Mouse (Mus musculus) MEL (cell line): ENCODE measurements around the gene Akt1s1. TPM values are rescaled to one million over a fixed set of nuclear protein-coding genes. Genes with fewer than 3 reads are reported as not detected.

Source experiments
- DNase-seq: peaks from one replicate; pipeline ENCODE4 v3.0.0; 2011; ENCODE audit warnings: low read depth, low spot score
- H3K27ac ChIP-seq: 2 replicates; pipeline ENCODE4 v1.5.1; 2012; ENCODE audit warnings: low read depth, mild to moderate bottlenecking, control low read depth, low read length, moderate library complexity; ENCODE audit not compliant: control insufficient read depth
- H3K27me3 ChIP-seq, 2 experiments: fragments of 150-350 bp in 1 of 2; sonication (generic) in 1 of 2; 2 replicates each; pipeline ENCODE4 v1.6.1; 2012; ENCODE audit warnings: low read length in 2 of 2, mild to moderate bottlenecking in 2 of 2, improper control_type of control experiment in 1 of 2, moderate library complexity in 1 of 2; ENCODE audit not compliant: insufficient read depth in 2 of 2, control insufficient read depth in 1 of 2
- H3K36me3 ChIP-seq, 2 experiments: 2 replicates each; pipeline ENCODE4 v1.6.1; 2012 to 2014; ENCODE audit warnings: low read length in 2 of 2, improper control_type of control experiment in 1 of 2, inconsistent platforms in 1 of 2, mild to moderate bottlenecking in 1 of 2; ENCODE audit not compliant: insufficient read depth in 2 of 2, control insufficient read depth in 1 of 2
- H3K4me1 ChIP-seq, 2 experiments: fragments of 150-350 bp in 1 of 2; sonication (generic) in 1 of 2; 2 replicates each; pipeline ENCODE4 v1.6.1; 2012; ENCODE audit warnings: low read length in 2 of 2, improper control_type of control experiment in 1 of 2, mild to moderate bottlenecking in 1 of 2; ENCODE audit not compliant: insufficient read depth in 2 of 2, control insufficient read depth in 1 of 2
- H3K4me3 ChIP-seq, 2 experiments: fragments of 150-350 bp in 1 of 2; sonication (generic) in 1 of 2; 2 replicates each; pipeline ENCODE4 v1.5.1; 2012; ENCODE audit warnings: low read depth in 2 of 2, low read length in 2 of 2, mild to moderate bottlenecking in 2 of 2, moderate library complexity in 2 of 2, control low read depth in 1 of 2, improper control_type of control experiment in 1 of 2; ENCODE audit not compliant: control insufficient read depth in 1 of 2, insufficient read depth in 1 of 2
- H3K79me2 ChIP-seq: 2 replicates; pipeline ENCODE4 v1.6.1; 2012; ENCODE audit warnings: mild to moderate bottlenecking, low read length, moderate library complexity; ENCODE audit not compliant: control insufficient read depth, poor library complexity, insufficient read depth
- H3K9ac ChIP-seq: 2 replicates; pipeline ENCODE4 v1.6.1; 2012; ENCODE audit warnings: low read depth, mild to moderate bottlenecking, control low read depth, low read length, moderate library complexity; ENCODE audit not compliant: control insufficient read depth, poor library complexity, severe bottlenecking
- H3K9me3 ChIP-seq: fragments of 150-350 bp; sonication (generic); replicated peaks from 2 replicates; pipeline ENCODE4 v1.6.1; 2012; ENCODE audit warnings: mild to moderate bottlenecking, low read length, improper control_type of control experiment, moderate library complexity; ENCODE audit not compliant: insufficient read depth
- BHLHE40 ChIP-seq: IDR thresholded peaks from 2 replicates; pipeline ENCODE4 v1.6.1; 2012; ENCODE audit warnings: low read depth, mild to moderate bottlenecking, inconsistent platforms, low read length, improper control_type of control experiment, borderline replicate concordance
- CHD1 ChIP-seq: IDR thresholded peaks from 2 replicates; pipeline ENCODE4 v1.6.1; 2012; ENCODE audit warnings: low read depth, mild to moderate bottlenecking, inconsistent platforms, low read length, improper control_type of control experiment
- CTCF ChIP-seq, 3 experiments: IDR thresholded peaks in 2 of 3; conservative IDR thresholded peaks in 1 of 3; 2 replicates each; pipeline ENCODE4 v1.5.1; 2011 to 2012; ENCODE audit warnings: low read length in 3 of 3, low read depth in 2 of 3, mild to moderate bottlenecking in 2 of 3, improper control_type of control experiment in 1 of 3, inconsistent platforms in 1 of 3, mixed read lengths in 1 of 3, moderate library complexity in 1 of 3; ENCODE audit not compliant: control insufficient read depth in 1 of 3, insufficient read depth in 1 of 3, poor library complexity in 1 of 3, severe bottlenecking in 1 of 3
- E2F4 ChIP-seq: IDR thresholded peaks from 2 replicates; pipeline ENCODE4 v1.6.1; 2011; ENCODE audit warnings: low read depth, low read length, improper control_type of control experiment, borderline replicate concordance
- ELF1 ChIP-seq: IDR thresholded peaks from 2 replicates; pipeline ENCODE4 v1.6.1; 2014; ENCODE audit warnings: low read depth, mild to moderate bottlenecking, inconsistent platforms, low read length, improper control_type of control experiment, moderate library complexity
- ETS1 ChIP-seq: IDR thresholded peaks from 2 replicates; pipeline ENCODE4 v1.6.1; 2012; ENCODE audit warnings: low read depth, mild to moderate bottlenecking, inconsistent platforms, low read length, improper control_type of control experiment, moderate library complexity
- GABPA ChIP-seq: IDR thresholded peaks from 2 replicates; pipeline ENCODE4 v1.6.1; 2012; ENCODE audit warnings: low read depth, mild to moderate bottlenecking, inconsistent platforms, low read length, improper control_type of control experiment, moderate library complexity
- GATA1 ChIP-seq: IDR thresholded peaks from 2 replicates; pipeline ENCODE4 v1.6.1; 2011; ENCODE audit warnings: low read depth, low read length, improper control_type of control experiment
- JUND ChIP-seq: IDR thresholded peaks from 2 replicates; pipeline ENCODE4 v1.6.1; 2011; ENCODE audit warnings: low read depth, mild to moderate bottlenecking, improper control_type of control experiment, low read length
- MAFK ChIP-seq: IDR thresholded peaks from 2 replicates; pipeline ENCODE4 v1.6.1; 2011; ENCODE audit warnings: low read depth, mild to moderate bottlenecking, low read length, improper control_type of control experiment, borderline replicate concordance
- MAX ChIP-seq: IDR thresholded peaks from 2 replicates; pipeline ENCODE4 v1.6.1; 2011; ENCODE audit warnings: low read length, improper control_type of control experiment
- MAZ ChIP-seq: IDR thresholded peaks from 2 replicates; pipeline ENCODE4 v1.6.1; 2012; ENCODE audit warnings: low read depth, mild to moderate bottlenecking, inconsistent platforms, low read length, improper control_type of control experiment
- MEF2A ChIP-seq: IDR thresholded peaks from 2 replicates; pipeline ENCODE4 v1.6.1; 2014; ENCODE audit warnings: low read depth, mild to moderate bottlenecking, inconsistent platforms, low read length, improper control_type of control experiment; ENCODE audit not compliant: poor library complexity, insufficient replicate concordance, severe bottlenecking; ENCODE audit errors: extremely low read depth
- MXI1 ChIP-seq: IDR thresholded peaks from 2 replicates; pipeline ENCODE4 v1.6.1; 2011; ENCODE audit warnings: mild to moderate bottlenecking, low read depth, low read length, improper control_type of control experiment
- NELFE ChIP-seq: IDR thresholded peaks from 2 replicates; pipeline ENCODE4 v1.6.1; 2011; ENCODE audit warnings: low read depth, low read length, improper control_type of control experiment
- NRF1 ChIP-seq: IDR thresholded peaks from 2 replicates; pipeline ENCODE4 v1.6.1; 2014; ENCODE audit warnings: low read depth, mild to moderate bottlenecking, inconsistent platforms, low read length, improper control_type of control experiment, moderate library complexity; ENCODE audit not compliant: poor library complexity, insufficient read depth, severe bottlenecking
- POLR2AphosphoS5 ChIP-seq: IDR thresholded peaks from 2 replicates; pipeline ENCODE4 v1.6.1; 2012; ENCODE audit warnings: low read depth, borderline replicate concordance, mild to moderate bottlenecking, inconsistent platforms, low read length, moderate library complexity, mixed read lengths
- RAD21 ChIP-seq: IDR thresholded peaks from 2 replicates; pipeline ENCODE4 v1.6.1; 2011; ENCODE audit warnings: mild to moderate bottlenecking, low read depth, low read length, improper control_type of control experiment
- RCOR1 ChIP-seq: IDR thresholded peaks from 2 replicates; pipeline ENCODE4 v1.6.1; 2012; ENCODE audit warnings: low read depth, mild to moderate bottlenecking, inconsistent platforms, low read length, improper control_type of control experiment
- SMC3 ChIP-seq: IDR thresholded peaks from 2 replicates; pipeline ENCODE4 v1.6.1; 2011; ENCODE audit warnings: low read depth, low read length, improper control_type of control experiment
- TBP ChIP-seq: IDR thresholded peaks from 2 replicates; pipeline ENCODE4 v1.8.0; 2011; ENCODE audit warnings: low read depth, low read length, improper control_type of control experiment
- UBTF ChIP-seq: IDR thresholded peaks from 2 replicates; pipeline ENCODE4 v1.6.1; 2012; ENCODE audit warnings: low read depth, mild to moderate bottlenecking, inconsistent platforms, low read length, improper control_type of control experiment, moderate library complexity, borderline replicate concordance; ENCODE audit not compliant: insufficient read depth
- USF1 ChIP-seq: IDR thresholded peaks from 2 replicates; pipeline ENCODE4 v1.6.1; 2014; ENCODE audit warnings: low read depth, mild to moderate bottlenecking, inconsistent platforms, low read length, improper control_type of control experiment, moderate library complexity
- USF2 ChIP-seq, 2 experiments: IDR thresholded peaks; 2 replicates each; pipeline ENCODE4 v1.6.1; 2011 to 2012; ENCODE audit warnings: improper control_type of control experiment in 2 of 2, low read length in 2 of 2, borderline replicate concordance in 1 of 2, inconsistent platforms in 1 of 2, low read depth in 1 of 2, mild to moderate bottlenecking in 1 of 2; ENCODE audit not compliant: insufficient read depth in 1 of 2
- ZKSCAN1 ChIP-seq: IDR thresholded peaks from 2 replicates; pipeline ENCODE4 v1.6.1; 2012; ENCODE audit warnings: low read depth, mild to moderate bottlenecking, inconsistent platforms, low read length, improper control_type of control experiment, moderate library complexity
- polyA plus RNA-seq, 2 experiments: library from polyadenylated mRNA; stranded (reverse) in 1 of 2; unstranded in 1 of 2; fragments of >175 nt in 1 of 2; fragments of >200 nt in 1 of 2; gene quantifications; 2 replicates each; pipeline versions ENCODE4 v1.2.1 to v1.2.4; 2012; ENCODE audit warnings: low replicate concordance in 2 of 2, low read depth in 1 of 2; ENCODE audit not compliant: insufficient read length in 2 of 2, insufficient read depth in 1 of 2, missing spikeins in 1 of 2
- total RNA-seq: library from RNA; depleted of rRNA; stranded (reverse); fragments of 300-350 nt; gene quantifications from 2 replicates; pipeline ENCODE4 v1.2.3, GENCODE M21; 2012

The Akt1s1 gene
- total and polyA plus RNA-seq, 3 experiments = 37.3 to 71.8 TPM; not detected in 1

DNA sequence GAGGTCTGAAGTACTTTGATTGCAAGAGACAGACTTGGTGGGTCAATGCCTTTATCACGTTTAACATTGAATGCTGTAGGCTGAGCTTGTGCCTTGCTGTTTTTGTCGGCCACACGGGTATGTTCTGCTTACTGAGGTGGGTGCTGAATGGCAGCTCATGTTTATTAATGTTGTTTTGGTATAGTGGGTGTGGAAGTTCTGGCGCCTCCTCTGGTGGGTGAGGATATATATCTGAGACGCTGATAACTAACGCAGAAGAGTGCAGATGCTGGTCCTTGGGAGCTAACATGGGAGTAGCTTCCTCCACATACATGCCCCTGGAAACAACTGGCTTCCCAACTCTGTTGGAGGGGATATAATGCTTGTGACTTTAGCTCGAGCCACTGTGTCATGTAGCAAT is 25.4 kb upstream of the Akt1s1 start:
- DNase-seq = no peak
- Histone ChIP-seq H3K9me3 (no peaks in the 10 kb centered on the region), H3K36me3 (peaks cover 34 to 51% of the 10 kb centered on the region in 2 experiments), H3K9ac (no peak overlapping the region), H3K79me2 (peaks cover 98% of the 10 kb centered on the region), H3K4me3 (no peak overlapping the region), H3K27ac (no peak overlapping the region), H3K4me1 (peaks cover 36 to 44% of the 10 kb centered on the region in 2 experiments), H3K27me3 (no peaks in the 10 kb centered on the region)
- TF ChIP-seq E2F4 (no peak), GABPA (no peak), MXI1 (no peak), JUND (no peak), TBP (no peak), CHD1 (no peak)

DNA sequence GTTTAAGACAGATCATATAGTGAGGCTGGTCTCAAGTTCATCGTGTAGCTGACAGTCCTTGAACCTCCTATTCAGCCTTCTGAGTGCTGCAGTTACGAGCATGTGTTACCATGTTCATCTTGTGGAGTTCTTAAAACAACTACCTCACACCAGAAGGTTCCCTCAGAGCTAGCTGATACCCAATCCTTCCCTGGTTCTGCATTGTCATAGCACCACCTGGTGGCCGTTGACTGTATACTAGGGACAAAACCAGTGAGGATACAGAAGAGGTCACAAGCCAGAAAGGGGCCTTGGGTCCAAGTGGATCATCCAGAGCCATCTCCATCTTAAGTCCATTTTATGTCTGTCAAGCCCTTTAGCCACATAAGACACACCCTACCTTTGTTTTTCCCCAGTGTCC is 23.9 kb upstream of the Akt1s1 start:
- Histone ChIP-seq H3K79me2 (peaks cover 96% of the 10 kb centered on the region), H3K9me3 (no peaks in the 10 kb centered on the region), H3K4me3 (no peak overlapping the region), H3K36me3 (peaks cover 31 to 41% of the 10 kb centered on the region in 2 experiments), H3K27me3 (no peaks in the 10 kb centered on the region), H3K9ac (no peak overlapping the region), H3K4me1 (peaks cover 28 to 34% of the 10 kb centered on the region in 2 experiments), H3K27ac (no peak overlapping the region)
- DNase-seq = peak; percentile 76
- TF ChIP-seq GATA1 (no peak), SMC3 (peak; percentile 37), USF1 (no peak), RAD21 (peak; percentile 24), MXI1 (peak; percentile 14; the same call in 1 of the 2 replicates), ZKSCAN1 (no peak), CHD1 (no peak), CTCF (IDR thresholded peaks at IDR 0.05 in 2 of 3, conservative IDR thresholded peaks at IDR 0.05 in 1 of 3; ENCODE audit: control insufficient read depth in 1 of 3, insufficient read depth in 1 of 3, low read depth in 2 of 3, low read length in 3 of 3, poor library complexity in 1 of 3, severe bottlenecking in 1 of 3) (peak; percentile 67 to 82 (median 75))

DNA sequence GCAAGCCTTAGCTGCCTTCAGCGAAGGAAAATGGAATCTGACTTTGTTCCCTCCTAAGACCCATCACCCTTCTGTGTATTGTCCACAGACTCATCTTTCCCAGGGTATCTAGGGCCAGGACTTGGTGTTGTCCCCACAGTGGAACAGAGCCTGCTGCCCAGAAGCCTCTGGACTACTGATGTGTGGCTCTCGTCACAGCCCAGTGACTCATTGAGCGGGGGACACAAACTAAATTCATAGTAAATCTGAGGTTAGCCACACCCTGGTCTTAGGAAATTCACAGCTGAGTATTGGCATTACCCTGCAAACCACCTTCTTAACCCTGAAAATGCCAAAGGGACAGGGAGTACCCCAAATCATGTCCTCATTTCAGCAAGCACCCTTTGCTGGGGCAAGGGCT is 22.0 kb upstream of the Akt1s1 start:
- peaks cover 14 to 16% of the 10 kb centered on the region in 2 experiments for H3K4me1 ChIP-seq
- TF ChIP-seq MAFK (no peak), NRF1 (no peak), MAX (no peak), USF2 (IDR thresholded peaks at IDR 0.05; ENCODE audit: borderline replicate concordance in 1 of 2, insufficient read depth in 1 of 2, low read depth in 1 of 2, low read length in 2 of 2) (no peak), MAZ (no peak), ETS1 (no peak), BHLHE40 (no peak), POLR2AphosphoS5 (no peak), RCOR1 (no peak), MEF2A (no peak), UBTF (no peak), E2F4 (no peak), ELF1 (no peak), SMC3 (no peak), CTCF (IDR thresholded peaks at IDR 0.05 in 2 of 3, conservative IDR thresholded peaks at IDR 0.05 in 1 of 3; ENCODE audit: control insufficient read depth in 1 of 3, insufficient read depth in 1 of 3, low read depth in 2 of 3, low read length in 3 of 3, poor library complexity in 1 of 3, severe bottlenecking in 1 of 3) (no peak), NELFE (no peak)

More for the DNA sequence above, 22.0 kb upstream of the Akt1s1 start:
- Histone ChIP-seq H3K27ac (no peak overlapping the region), H3K79me2 (peaks cover 83% of the 10 kb centered on the region), H3K27me3 (no peaks in the 10 kb centered on the region), H3K9ac (no peak overlapping the region), H3K9me3 (no peaks in the 10 kb centered on the region), H3K4me3 (no peak overlapping the region), H3K36me3 (peaks cover 22 to 31% of the 10 kb centered on the region in 2 experiments)
- DNase-seq = no peak
